Mouse (Mus musculus) retina, embryonic 14.5 days (tissue): ENCODE measurements around the gene Zfp68.
A peak's percentile ranks its signal among the peaks of the same experiment; 100 is the strongest.
"Not testable (repeated sequence)": the region's sequence is repeated elsewhere in the genome, so short reads cannot be mapped to it uniquely, and the experiment has no call there.

Source experiments
- DNase-seq: peaks from one replicate; pipeline ENCODE4 v3.0.0-alpha.2; 2015; ENCODE audit warnings: low spot score

Gene Zfp68

GRCm38 (mm10) chr5:138619211-138620128 is at the start of gene Zfp68:
Gene Zfp68 (minus strand): TSS chr5:138619761.
- DNase-seq, result peak; percentile 98

GRCm38 (mm10) chr5:138658922-138659321 is 39.4 kb upstream of the Zfp68 start:
- peak; percentile 62 for DNase-seq

GRCm38 (mm10) chr5:138657854-138658253 is 38.3 kb upstream of the Zfp68 start:
- DNase-seq, result peak; percentile 77

- DNase-seq, result peak; percentile 2
Observed at GRCm38 (mm10) chr5:138657407-138657806, 37.8 kb upstream of the Zfp68 start.

- peak; percentile 73 for DNase-seq
Observed at GRCm38 (mm10) chr5:138656477-138657156, 37.1 kb upstream of the Zfp68 start.

- no peak for DNase-seq
Observed at GRCm38 (mm10) chr5:138652911-138653310, 33.4 kb upstream of the Zfp68 start.

- no peak for DNase-seq
Observed at GRCm38 (mm10) chr5:138641761-138642160, 22.2 kb upstream of the Zfp68 start.

GRCm38 (mm10) chr5:138641081-138641480 is 21.5 kb upstream of the Zfp68 start:
- no peak for DNase-seq

GRCm38 (mm10) chr5:138636486-138636885 is 16.9 kb upstream of the Zfp68 start:
- no peak for DNase-seq

- DNase-seq, result no peak
Observed at GRCm38 (mm10) chr5:138623478-138623875, 3.9 kb upstream of the Zfp68 start.

- peak; percentile 96 for DNase-seq
Observed at GRCm38 (mm10) chr5:138622645-138623477, 3.3 kb upstream of the Zfp68 start, which contains the start of gene A430033K04Rik. Gene A430033K04Rik (plus strand): TSS chr5:138622859.

- DNase-seq, result no peak
Observed at GRCm38 (mm10) chr5:138620836-138621235, 1.3 kb upstream of the Zfp68 start.

GRCm38 (mm10) chr5:138618353-138618752 is 1.2 kb downstream of the Zfp68 start:
- no peak for DNase-seq

- no peak for DNase-seq
Observed at GRCm38 (mm10) chr5:138587396-138587795, 32.2 kb downstream of the Zfp68 start.

GRCm38 (mm10) chr5:138571623-138572022 is 47.9 kb downstream of the Zfp68 start:
- DNase-seq, result peak; percentile 54

GRCm38 (mm10) chr5:138564612-138565011 is 54.9 kb downstream of the Zfp68 start, which contains the start of gene 1700123K08Rik:
Gene 1700123K08Rik (minus strand): TSS chr5:138564712.
- DNase-seq, result not testable (repeated sequence)
